Mouse (Mus musculus): ENCODE measurements around the gene Uts2r.

- no peak for TF ChIP-seq CTCF (IDR thresholded peaks at IDR 0.05; ENCODE audit: borderline replicate concordance, insufficient read depth, low read depth, low read length)
- TF ChIP-seq POLR2A (IDR thresholded peaks at IDR 0.05; ENCODE audit: borderline replicate concordance, insufficient read depth, low read length), result no peak
Observed at GRCm38 (mm10) chr11:121199851-121200250, 39.8 kb downstream of the Uts2r start.
